Comparison of ENCODE assay signal across 32 mouse cellular contexts in genomic region chr16:12438622-12439021, GRCm38 (mm10).
"Had no signal": no experiment of that assay in that cellular context is flagged by ENCODE, and none has a peak within 500 bp of the region (broad histone marks: within the 10 kb centered on the region; RNA-seq: fewer than 3 reads in every experiment).

No protein-coding gene starts in this region.

- H3K4me2 ChIP-seq: heart, embryonic 11.5 days; heart, embryonic 12.5 days; heart, embryonic 13.5 days; heart, embryonic 15.5 days; hindbrain, embryonic 12.5 days; hindbrain, embryonic 13.5 days; hindbrain, embryonic 14.5 days; hindbrain, embryonic 15.5 days; intestine, embryonic 15.5 days; kidney, embryonic 15.5 days had no signal

- H3K36me3 ChIP-seq: heart, embryonic 10.5 days; heart, embryonic 12.5 days; heart, embryonic 13.5 days; heart, embryonic 15.5 days; hindbrain, embryonic 10.5 days; hindbrain, embryonic 12.5 days; hindbrain, embryonic 13.5 days; hindbrain, embryonic 15.5 days; intestine, embryonic 15.5 days; kidney, embryonic 15.5 days had no signal

- H3K27ac ChIP-seq: heart, embryonic 10.5 days; heart, embryonic 13.5 days; heart, embryonic 15.5 days; hindbrain, embryonic 10.5 days; hindbrain, embryonic 12.5 days; hindbrain, embryonic 13.5 days; hindbrain, embryonic 14.5 days; hindbrain, embryonic 15.5 days; hindbrain, postnatal 0 days; intestine, embryonic 15.5 days; kidney, embryonic 15.5 days; kidney, postnatal 0 days; layer of hippocampus, adult 2 months; left cerebral cortex, adult 2 months had no signal

- H3K27me3 ChIP-seq: heart, embryonic 12.5 days; heart, embryonic 13.5 days; heart, embryonic 15.5 days; hindbrain, embryonic 12.5 days; hindbrain, embryonic 13.5 days; hindbrain, embryonic 15.5 days; intestine, embryonic 15.5 days; kidney, embryonic 15.5 days had no signal

- H3K4me3 ChIP-seq: heart, embryonic 10.5 days; heart, embryonic 12.5 days; heart, embryonic 13.5 days; heart, embryonic 15.5 days; hindbrain, embryonic 10.5 days; hindbrain, embryonic 12.5 days; hindbrain, embryonic 13.5 days; hindbrain, embryonic 15.5 days; intestine, embryonic 15.5 days; kidney, embryonic 15.5 days; layer of hippocampus, adult 2 months; left cerebral cortex, adult 2 months had no signal

- H3K9me3 ChIP-seq: heart, embryonic 10.5 days; heart, embryonic 12.5 days; heart, embryonic 13.5 days; heart, embryonic 15.5 days; hindbrain, embryonic 10.5 days; hindbrain, embryonic 12.5 days; hindbrain, embryonic 13.5 days; hindbrain, embryonic 15.5 days; intestine, embryonic 15.5 days; kidney, embryonic 15.5 days had no signal

- H3K4me1 ChIP-seq: heart, embryonic 10.5 days; heart, embryonic 12.5 days; heart, embryonic 13.5 days; heart, embryonic 15.5 days; hindbrain, embryonic 10.5 days; hindbrain, embryonic 12.5 days; hindbrain, embryonic 13.5 days; hindbrain, embryonic 15.5 days; kidney, embryonic 15.5 days had no signal

- H3K9ac ChIP-seq: heart, embryonic 12.5 days; heart, embryonic 13.5 days; heart, embryonic 15.5 days; hindbrain, embryonic 12.5 days; hindbrain, embryonic 13.5 days; hindbrain, embryonic 14.5 days; hindbrain, embryonic 15.5 days; intestine, embryonic 15.5 days; kidney, embryonic 15.5 days had no signal

- DNase-seq: heart, postnatal 10 days; heart, postnatal 14 days; heart, postnatal 36 days; heart, postnatal 4 days; kidney, adult 11 months; kidney, adult 18-20 months; kidney, adult 2 months; kidney, adult 8-10 months; kidney, adult 9 months; kidney, postnatal 10 days; kidney, postnatal 14 days; kidney, postnatal 25 days; kidney, postnatal 36 days; kidney, postnatal 4 days; layer of hippocampus, adult 9-11 months; layer of hippocampus, postnatal 36 days had no signal
